Mouse (Mus musculus) G1E (cell line): Measurements from ENCODE around the gene Pnkp. TPM values are rescaled to one million over a fixed set of nuclear protein-coding genes. Genes with fewer than 3 reads are reported as not detected.

ENCODE experiments used
- ATAC-seq: 2 replicates; pipeline ENCODE4 v1.8.0; 2016; ENCODE audit warnings: mild to moderate bottlenecking; ENCODE audit not compliant: insufficient number of reproducible peaks, poor library complexity, low FRiP score, severe bottlenecking; ENCODE audit errors: extremely low read depth
- DNase-seq: peaks from one replicate; pipeline ENCODE4 v3.0.0; 2012; ENCODE audit warnings: low spot score
- H3K27me3 ChIP-seq: 2 replicates; pipeline ENCODE4 v1.6.1; 2012; ENCODE audit warnings: mild to moderate bottlenecking, low read length, inconsistent platforms; ENCODE audit not compliant: insufficient read depth
- H3K36me3 ChIP-seq: replicated peaks from 2 replicates; pipeline ENCODE3; 2012; ENCODE audit warnings: mild to moderate bottlenecking, inconsistent platforms
- H3K4me1 ChIP-seq: 2 replicates; pipeline ENCODE4 v1.6.1; 2012; ENCODE audit warnings: low read depth, low read length, inconsistent platforms, mixed read lengths; ENCODE audit not compliant: insufficient read depth
- H3K4me3 ChIP-seq: 2 replicates; pipeline ENCODE4 v1.5.1; 2012; ENCODE audit warnings: low read depth, mild to moderate bottlenecking, inconsistent platforms, low read length, moderate library complexity, mixed read lengths
- H3K9me3 ChIP-seq: replicated peaks from 2 replicates; pipeline ENCODE4 v1.6.1; 2012; ENCODE audit warnings: inconsistent platforms
- CTCF ChIP-seq: IDR thresholded peaks from 2 replicates; pipeline ENCODE4 v1.5.1; 2012; ENCODE audit warnings: low read depth, low read length, inconsistent platforms, mixed read lengths
- GATA1 ChIP-seq: IDR thresholded peaks from 2 replicates; pipeline ENCODE4 v1.6.1; 2012; ENCODE audit warnings: borderline replicate concordance, low read length, inconsistent platforms, mixed read lengths
- GATA2 ChIP-seq: IDR thresholded peaks from 2 replicates; pipeline ENCODE4 v1.6.1; 2012; ENCODE audit warnings: low read depth, low read length, inconsistent platforms, borderline replicate concordance
- POLR2AphosphoS5 ChIP-seq: IDR thresholded peaks from 2 replicates; pipeline ENCODE4 v1.6.1; 2012; ENCODE audit warnings: low read depth, low read length, inconsistent platforms; ENCODE audit not compliant: insufficient replicate concordance
- TAL1 ChIP-seq: conservative IDR thresholded peaks from 2 replicates; pipeline ENCODE4 v1.6.1; 2012; ENCODE audit warnings: low read depth, low read length, inconsistent platforms, mixed read lengths
- polyA plus RNA-seq: library from polyadenylated mRNA; stranded (reverse); fragments of >175 nt; gene quantifications from 2 replicates; pipeline ENCODE4 v1.2.3, GENCODE M21; 2012
- total RNA-seq, 2 experiments: library from RNA; stranded (forward) in 1 of 2; stranded (reverse) in 1 of 2; fragments of 200-1000 nt in 1 of 2; fragments of >200 nt in 1 of 2; fragmentation: Nextera tagmentation in 1 of 2; gene quantifications; 2 replicates each; pipeline ENCODE4 v1.2.3; 2014 to 2017

Gene Pnkp
- total and polyA plus RNA-seq, 3 experiments: 28.2 to 35.8 (median 33.0) TPM

- Histone ChIP-seq H3K4me3 (no peak overlapping the region), H3K27me3 (no peaks in the 10 kb centered on the region), H3K4me1 (peaks cover 39% of the 10 kb centered on the region), H3K36me3 (peaks cover 81% of the 10 kb centered on the region), H3K9me3 (peaks cover 6% of the 10 kb centered on the region)
- TF ChIP-seq CTCF: no peak
- no peak for TF ChIP-seq TAL1
- no peak for TF ChIP-seq POLR2AphosphoS5
- no peak for TF ChIP-seq GATA2
- TF ChIP-seq GATA1: no peak
- DNase-seq (no peak), ATAC-seq (no peak)
Measured at GRCm38 (mm10) chr7:44845006-44845405, 11.9 kb upstream of the Pnkp start.

DNA sequence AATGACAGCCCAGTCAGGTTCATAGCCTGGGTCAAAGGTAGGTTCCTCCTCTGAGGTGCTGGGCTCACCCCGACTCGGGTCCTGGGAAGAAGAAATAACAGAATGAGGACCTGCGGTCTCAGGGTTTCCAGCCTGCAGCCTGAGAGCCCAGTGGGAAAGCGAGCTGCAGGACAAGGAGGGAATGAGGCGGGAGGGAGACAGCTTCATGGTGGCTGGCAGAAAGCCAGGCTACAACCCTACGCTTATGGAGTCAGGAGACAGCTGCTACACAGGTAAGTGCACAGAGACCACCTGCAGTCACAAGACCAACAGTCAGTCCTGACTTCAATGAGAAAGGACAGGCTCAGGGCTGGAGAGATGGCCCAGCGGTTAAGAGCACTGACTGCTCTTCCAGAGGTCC, 10.1 kb upstream of the Pnkp start:
- no peaks in the 10 kb centered on the region for H3K27me3 ChIP-seq
- H3K36me3 ChIP-seq: peaks cover 77% of the 10 kb centered on the region
- H3K4me3 ChIP-seq: no peak overlapping the region
- H3K4me1 ChIP-seq: peaks cover 48% of the 10 kb centered on the region
- no peaks in the 10 kb centered on the region for H3K9me3 ChIP-seq
- no peak for TF ChIP-seq CTCF
- no peak for TF ChIP-seq GATA2
- no peak for TF ChIP-seq GATA1
- TF ChIP-seq POLR2AphosphoS5: no peak
- no peak for TF ChIP-seq TAL1
- DNase-seq (no peak), ATAC-seq (no peak)

DNA sequence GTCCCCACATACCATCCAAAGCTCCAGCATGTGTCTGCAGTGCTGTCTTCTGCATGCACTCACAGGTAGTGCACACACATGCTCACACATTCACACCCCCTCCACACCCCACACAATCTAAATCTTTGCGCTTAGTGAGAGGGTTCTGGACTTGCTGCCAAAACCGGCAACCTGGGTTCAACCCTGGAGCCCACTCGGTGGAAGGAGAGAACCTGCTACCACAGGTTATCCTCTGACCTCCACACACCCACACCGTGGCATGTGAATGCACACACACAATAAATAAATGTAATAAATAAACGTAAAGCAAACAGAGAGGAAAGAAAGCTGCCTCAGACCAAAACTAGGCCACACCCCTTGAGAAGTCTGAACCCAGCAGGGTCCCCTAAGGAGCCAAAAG, 9.2 kb upstream of the Pnkp start:
- no peaks in the 10 kb centered on the region for H3K27me3 ChIP-seq

GRCm38 (mm10) chr7:44848561-44849415, 8.2 kb upstream of the Pnkp start, which contains the start of the genes Akt1s1 and Tbc1d17:
Gene Akt1s1, plus strand, starts transcription at chr7:44848991.
Gene Tbc1d17, minus strand, starts transcription at chr7:44849079.
- H3K27me3 ChIP-seq: no peaks in the 10 kb centered on the region
- 0 out of 2 replicates have a peak, but pooled peaks have one; percentile 17 for TF ChIP-seq POLR2AphosphoS5
- no peak for TF ChIP-seq GATA2
- no peak for TF ChIP-seq GATA1
- H3K4me3 ChIP-seq: peak within 1 kb of the TSS; percentile 95
- H3K4me1 ChIP-seq: peaks cover 60% of the 10 kb centered on the region
- H3K9me3 ChIP-seq: peaks cover 2% of the 10 kb centered on the region
- ATAC-seq (peak; percentile 75), DNase-seq (peak; percentile 70)
- peaks cover 77% of the 10 kb centered on the region for H3K36me3 ChIP-seq

More for the DNA sequence above, 9.2 kb upstream of the Pnkp start:
- Histone ChIP-seq H3K4me1 (peaks cover 55% of the 10 kb centered on the region), H3K36me3 (peaks cover 77% of the 10 kb centered on the region), H3K4me3 (peak overlapping the region; percentile 95), H3K9me3 (no peaks in the 10 kb centered on the region)
- DNase-seq (no peak), ATAC-seq (no peak)
- TF ChIP-seq CTCF (no peak), GATA1 (no peak), GATA2 (no peak), TAL1 (no peak), POLR2AphosphoS5 (no peak)

- Histone ChIP-seq H3K9me3 (peaks cover 10% of the 10 kb centered on the region), H3K36me3 (peaks cover 77% of the 10 kb centered on the region), H3K27me3 (no peaks in the 10 kb centered on the region), H3K4me1 (peaks cover 68% of the 10 kb centered on the region), H3K4me3 (peak overlapping the region; percentile 95)
- TF ChIP-seq GATA2 (no peak), POLR2AphosphoS5 (peak; percentile 54; the same call in 1 of the 2 replicates)
- peak; percentile 74 for DNase-seq
- ATAC-seq: peak; percentile 29
Measured at GRCm38 (mm10) chr7:44849416-44850111, 7.4 kb upstream of the Pnkp start.

GRCm38 (mm10) chr7:44850146-44850545, 6.8 kb upstream of the Pnkp start:
- peak; percentile 83 for DNase-seq
- Histone ChIP-seq H3K27me3 (no peaks in the 10 kb centered on the region), H3K4me1 (peaks cover 74% of the 10 kb centered on the region), H3K9me3 (peaks cover 11% of the 10 kb centered on the region), H3K4me3 (peak overlapping the region; percentile 95), H3K36me3 (peaks cover 77% of the 10 kb centered on the region)
- ATAC-seq: no peak
- no peak for TF ChIP-seq CTCF
- TF ChIP-seq TAL1: no peak
- TF ChIP-seq GATA2: no peak
- no peak for TF ChIP-seq GATA1
- TF ChIP-seq POLR2AphosphoS5: no peak
